Mouse (Mus musculus) frontal cortex, postnatal 14 days (tissue): ENCODE data around the gene Mars2.

Source experiments
- DNase-seq, 2 experiments: peaks; one replicate each; pipeline ENCODE4 v3.0.0; 2022; ENCODE audit warnings: low spot score in 2 of 2

Gene Mars2

GRCm38 (mm10) chr1:55236890-55237642 is at the start of gene Mars2:
Gene Mars2 (plus strand): TSS chr1:55237177.
- peak; percentile 91 to 95 for DNase-seq

GRCm38 (mm10) chr1:55192015-55192414 is 45.0 kb upstream of the Mars2 start:
- no peak for DNase-seq

GRCm38 (mm10) chr1:55192824-55193223 is 44.2 kb upstream of the Mars2 start:
- no peak for DNase-seq

- DNase-seq = peak in 1 of 2 experiments; percentile 17
These were observed 43.7 kb upstream of the Mars2 start for GRCm38 (mm10) chr1:55193316-55193715.

GRCm38 (mm10) chr1:55194064-55194915 is 42.7 kb upstream of the Mars2 start:
- DNase-seq = no peak

GRCm38 (mm10) chr1:55195021-55195420 is 42.0 kb upstream of the Mars2 start:
- DNase-seq = no peak

GRCm38 (mm10) chr1:55196327-55197003 is 40.5 kb upstream of the Mars2 start:
- DNase-seq = no peak

GRCm38 (mm10) chr1:55198719-55199118 is 38.3 kb upstream of the Mars2 start:
- no peak for DNase-seq

- peak; percentile 31 to 32 for DNase-seq
These were observed 34.9 kb upstream of the Mars2 start for GRCm38 (mm10) chr1:55201850-55202752.

- no peak for DNase-seq
These were observed 31.1 kb upstream of the Mars2 start for GRCm38 (mm10) chr1:55205808-55206327.

- no peak for DNase-seq
These were observed 29.4 kb upstream of the Mars2 start for GRCm38 (mm10) chr1:55207561-55207960.

GRCm38 (mm10) chr1:55208500-55209140 is 28.4 kb upstream of the Mars2 start:
- no peak for DNase-seq

- no peak for DNase-seq
These were observed 26.6 kb upstream of the Mars2 start for GRCm38 (mm10) chr1:55210202-55210965.

- DNase-seq = no peak
These were observed 25.9 kb upstream of the Mars2 start for GRCm38 (mm10) chr1:55211081-55211480.

GRCm38 (mm10) chr1:55212771-55213170 is 24.2 kb upstream of the Mars2 start:
- DNase-seq = no peak

GRCm38 (mm10) chr1:55213475-55213874 is 23.5 kb upstream of the Mars2 start:
- DNase-seq = no peak

GRCm38 (mm10) chr1:55213936-55214335 is 23.0 kb upstream of the Mars2 start:
- no peak for DNase-seq

GRCm38 (mm10) chr1:55215185-55215813 is 21.7 kb upstream of the Mars2 start:
- no peak for DNase-seq

GRCm38 (mm10) chr1:55217191-55217590 is 19.8 kb upstream of the Mars2 start:
- no peak for DNase-seq
